Mouse (Mus musculus): ENCODE measurements around the gene Gas2. TPM values are rescaled to one million over a fixed set of nuclear protein-coding genes. Genes with fewer than 3 reads are reported as not detected.

Gene Gas2
- polyA plus RNA-seq, 1 experiment = 2.0 TPM

- TF ChIP-seq GATA1 (IDR thresholded peaks at IDR 0.05; ENCODE audit: borderline replicate concordance, low read length) (no peak), FLI1 (IDR thresholded peaks at IDR 0.05; ENCODE audit: low read length) (no peak)
- no peaks in the 10 kb centered on the region for H3K36me3 ChIP-seq (replicated peaks; ENCODE audit: low read length)
- H3K4me3 ChIP-seq (replicated peaks) = no peak overlapping the region
- H3K27me3 ChIP-seq (replicated peaks) = no peaks in the 10 kb centered on the region
- 0 out of 2 replicates have a peak, but pooled peaks cover 3% of the 10 kb centered on the region for H3K9me3 ChIP-seq
- H3K4me1 ChIP-seq = no peaks in the 10 kb centered on the region
Observed at GRCm38 (mm10) chr7:52022039-52022438, 160.2 kb downstream of the Gas2 start.

DNA sequence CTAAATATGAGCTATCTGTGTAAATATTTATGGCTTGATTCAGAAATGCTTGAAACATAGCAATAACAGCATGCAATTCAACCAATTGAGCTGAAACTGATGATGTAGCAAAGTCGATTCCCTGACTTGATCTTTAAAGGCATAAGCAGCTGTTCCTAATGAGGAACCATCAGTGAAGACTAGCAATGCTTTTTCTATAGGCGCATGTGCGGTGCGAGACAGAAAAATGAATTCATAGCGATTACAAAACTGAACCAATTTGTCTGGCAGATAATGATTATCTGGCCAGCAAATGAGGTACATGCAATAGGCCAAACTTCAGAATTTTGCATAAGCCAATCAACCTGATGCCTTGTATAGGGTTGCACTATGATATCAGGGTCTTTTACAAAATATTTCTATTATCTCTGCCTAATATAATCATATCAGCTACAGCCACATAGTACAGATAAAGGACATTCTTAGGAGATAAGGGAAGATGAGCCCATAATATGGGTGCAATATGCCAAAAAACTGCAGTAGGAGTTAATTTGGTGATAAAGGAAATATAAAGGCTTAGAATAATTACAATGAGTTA is 162.3 kb downstream of the Gas2 start:
- H3K4me3 ChIP-seq (replicated peaks) = no peak overlapping the region
- no peaks in the 10 kb centered on the region for H3K27me3 ChIP-seq (replicated peaks)
- H3K36me3 ChIP-seq (replicated peaks; ENCODE audit: low read length) = no peaks in the 10 kb centered on the region
- TF ChIP-seq FLI1 (IDR thresholded peaks at IDR 0.05; ENCODE audit: low read length) (no peak), GATA1 (IDR thresholded peaks at IDR 0.05; ENCODE audit: borderline replicate concordance, low read length) (no peak)
- no peaks in the 10 kb centered on the region for H3K4me1 ChIP-seq
- H3K9me3 ChIP-seq = no peaks in the 10 kb centered on the region

DNA sequence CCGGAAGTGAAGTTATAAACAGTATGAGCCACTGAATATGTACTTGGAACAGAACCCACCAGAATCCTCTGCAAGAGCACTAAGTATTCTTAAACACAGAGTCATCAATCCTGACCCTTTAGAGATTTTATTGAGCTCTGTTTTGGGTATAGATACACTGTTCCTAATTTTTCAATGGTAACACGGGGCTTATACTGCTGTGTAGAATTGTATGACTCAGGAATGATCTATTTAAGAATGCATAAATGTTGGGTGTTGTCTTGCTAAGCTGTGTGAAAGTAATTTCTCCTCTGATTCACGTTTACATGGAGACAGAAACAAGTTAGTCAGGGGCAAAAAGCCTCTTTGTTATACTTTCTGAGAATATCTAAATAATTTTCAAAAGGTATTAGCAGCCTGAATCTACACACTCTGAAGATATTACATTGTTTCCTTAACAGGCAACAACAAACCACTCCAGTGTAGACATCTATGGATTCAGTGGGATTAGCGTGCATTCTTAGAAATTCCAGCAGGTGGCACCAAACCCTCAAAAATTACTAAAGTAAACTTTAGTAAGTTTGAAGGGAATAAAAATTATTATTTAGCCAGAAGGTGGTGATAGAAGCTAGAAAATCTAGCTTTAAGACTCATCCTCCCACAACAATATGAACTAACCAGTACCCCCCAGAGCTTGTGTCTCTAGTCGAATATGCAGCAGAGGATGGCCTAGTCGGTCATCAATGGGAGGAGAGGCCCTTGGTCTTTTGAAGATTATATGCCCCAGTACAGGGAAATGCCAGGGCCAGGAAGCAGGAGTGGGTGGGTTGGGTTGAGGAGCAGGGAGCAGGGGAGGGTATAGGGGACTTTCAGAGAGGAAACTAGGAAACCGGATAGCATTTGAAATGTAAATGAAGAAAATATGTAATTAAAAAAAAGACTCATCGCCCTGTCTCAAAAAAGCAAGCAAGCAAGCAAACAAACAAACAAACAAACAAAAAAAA is 176.1 kb downstream of the Gas2 start:
- TF ChIP-seq FLI1 (IDR thresholded peaks at IDR 0.05; ENCODE audit: low read length) = no peak
- TF ChIP-seq GATA1 (IDR thresholded peaks at IDR 0.05; ENCODE audit: borderline replicate concordance, low read length) = no peak
- no peaks in the 10 kb centered on the region for H3K4me1 ChIP-seq
- H3K4me3 ChIP-seq (replicated peaks) = no peak overlapping the region
- no peaks in the 10 kb centered on the region for H3K27me3 ChIP-seq (replicated peaks)
- H3K36me3 ChIP-seq (replicated peaks; ENCODE audit: low read length) = no peaks in the 10 kb centered on the region
- H3K9me3 ChIP-seq = no peaks in the 10 kb centered on the region

Other genes with a start within 250 kb of the Gas2 start
- gene Slc17a6, start 240.0 kb upstream of the Gas2 start, polyA plus RNA-seq (2012; ENCODE audit: insufficient read depth, low replicate concordance) = not detected in 2 replicates
- 4.4 and 12.9 TPM in 2 replicates for gene Fancf, start 252 bp downstream of the Gas2 start, polyA plus RNA-seq (2012; ENCODE audit: insufficient read depth, low replicate concordance)
- 22.8 and 38.9 TPM in 2 replicates for gene Svip, start 144.0 kb downstream of the Gas2 start, polyA plus RNA-seq (2012; ENCODE audit: insufficient read depth, low replicate concordance)
- not detected in 2 replicates for gene 1700015G11Rik, start 153.7 kb downstream of the Gas2 start, polyA plus RNA-seq (2012; ENCODE audit: insufficient read depth, low replicate concordance)